Mouse (Mus musculus): ENCODE measurements at regions not wholly inside any gene's neighbourhood (a gene's known extent, or its start where the extent isn't known, plus 50 kb on each side); places are given as distances from the start of the nearest gene placed in this dataset.

GRCm38 (mm10) chr8:112933815-112934214, 364.0 kb downstream of the Cntnap4 start:
- no peak for DNase-seq (ENCODE audit: low spot score in 2 of 2)

- DNase-seq (ENCODE audit: low spot score in 2 of 2), result no peak
These were observed 365.6 kb downstream of the Cntnap4 start for GRCm38 (mm10) chr8:112935411-112935810.

GRCm38 (mm10) chr8:112935897-112936719, 366.3 kb downstream of the Cntnap4 start:
- no peak for DNase-seq (ENCODE audit: low spot score in 2 of 2)

GRCm38 (mm10) chr8:112972418-112972817, 402.6 kb downstream of the Cntnap4 start:
- DNase-seq (ENCODE audit: low spot score in 2 of 2), result peak; percentile 66 to 73

GRCm38 (mm10) chr8:112975734-112976133, 405.9 kb downstream of the Cntnap4 start:
- DNase-seq (ENCODE audit: low spot score in 2 of 2), result no peak

GRCm38 (mm10) chr8:112976312-112976711, 406.5 kb downstream of the Cntnap4 start:
- no peak for DNase-seq (ENCODE audit: low spot score in 2 of 2)

- no peak for DNase-seq (ENCODE audit: low spot score in 2 of 2)
These were observed 423.9 kb downstream of the Cntnap4 start for GRCm38 (mm10) chr8:112993781-112994180.

- no peak for DNase-seq (ENCODE audit: low spot score in 2 of 2)
These were observed 437.5 kb downstream of the Cntnap4 start for GRCm38 (mm10) chr8:113007356-113007755.

GRCm38 (mm10) chr8:113028880-113029279, 459.0 kb downstream of the Cntnap4 start:
- no peak for DNase-seq (ENCODE audit: low spot score in 2 of 2)

GRCm38 (mm10) chr8:113051770-113052473, 482.1 kb downstream of the Cntnap4 start:
- no peak for DNase-seq (ENCODE audit: low spot score in 2 of 2)

- no peak for DNase-seq (ENCODE audit: low spot score in 2 of 2)
These were observed 495.7 kb downstream of the Cntnap4 start for GRCm38 (mm10) chr8:113065246-113066169.

GRCm38 (mm10) chr8:113066170-113066708, 496.4 kb downstream of the Cntnap4 start:
- no peak for DNase-seq (ENCODE audit: low spot score in 2 of 2)

GRCm38 (mm10) chr8:113083976-113084375, 514.1 kb downstream of the Cntnap4 start:
- DNase-seq (ENCODE audit: low spot score in 2 of 2), result no peak

- no peak for DNase-seq (ENCODE audit: low spot score in 2 of 2)
These were observed 517.7 kb downstream of the Cntnap4 start for GRCm38 (mm10) chr8:113087586-113087985.

- DNase-seq (ENCODE audit: low spot score in 2 of 2), result no peak
These were observed 523.7 kb upstream of the Mon1b start for GRCm38 (mm10) chr8:113111665-113112064.

GRCm38 (mm10) chr8:113114165-113114700, 521.2 kb upstream of the Mon1b start:
- peak; percentile 1 to 30 for DNase-seq (ENCODE audit: low spot score in 2 of 2)

- DNase-seq (ENCODE audit: low spot score in 2 of 2), result no peak
These were observed 518.1 kb upstream of the Mon1b start for GRCm38 (mm10) chr8:113117241-113117640.

GRCm38 (mm10) chr8:113125586-113125985, 509.8 kb upstream of the Mon1b start:
- no peak for DNase-seq (ENCODE audit: low spot score in 2 of 2)

GRCm38 (mm10) chr8:113137361-113137760, 498.0 kb upstream of the Mon1b start:
- no peak for DNase-seq (ENCODE audit: low spot score in 2 of 2)

GRCm38 (mm10) chr8:113140021-113140420, 495.4 kb upstream of the Mon1b start:
- no peak for DNase-seq (ENCODE audit: low spot score in 2 of 2)

- DNase-seq (ENCODE audit: low spot score in 2 of 2), result no peak
These were observed 494.3 kb upstream of the Mon1b start for GRCm38 (mm10) chr8:113141131-113141530.

All from right cerebral cortex, postnatal 36 days (tissue).